Mouse (Mus musculus) megakaryocyte, embryonic 14.5 days (primary cell): ENCODE data around the gene Vapb.

Experiments used
- FLI1 ChIP-seq: IDR thresholded peaks from 2 replicates; pipeline ENCODE4 v1.6.1; 2012; ENCODE audit warnings: low read length, inconsistent platforms, mixed read lengths
- GATA1 ChIP-seq: IDR thresholded peaks from 3 replicates; pipeline ENCODE4 v1.6.1; 2012; ENCODE audit warnings: mixed read lengths, low read length, inconsistent platforms, borderline replicate concordance

GRCm38 (mm10) chr2:173827228-173827627, 89.9 kb downstream of the Vapb start:
- TF ChIP-seq GATA1 (no peak), FLI1 (no peak)
